Mouse (Mus musculus) urinary bladder, postnatal 10 days (tissue): Measurements from ENCODE around the gene Agtrap.
A peak's percentile ranks its signal among the peaks of the same experiment; 100 is the strongest.
"Not testable (repeated sequence)": the region's sequence is repeated elsewhere in the genome, so short reads cannot be mapped to it uniquely, and the experiment has no call there.

Experiments
- DNase-seq: peaks from one replicate; pipeline ENCODE4 v3.0.0; 2022; ENCODE audit warnings: low spot score

Gene Agtrap

GRCm38 (mm10) chr4:148087907-148088527 lies at the start of gene Agtrap:
Gene Agtrap (minus strand): TSS chr4:148088031.
- DNase-seq, result peak; percentile 87

- no peak for DNase-seq
Measured at GRCm38 (mm10) chr4:148137503-148137902, 49.7 kb upstream of the Agtrap start.

- no peak for DNase-seq
Measured at GRCm38 (mm10) chr4:148134988-148135387, 47.2 kb upstream of the Agtrap start.

- DNase-seq, result no peak
Measured at GRCm38 (mm10) chr4:148131497-148132081, 43.8 kb upstream of the Agtrap start.

GRCm38 (mm10) chr4:148130561-148131413 lies 43.0 kb upstream of the Agtrap start, which contains the start of gene Draxin:
Gene Draxin (minus strand): TSS chr4:148130698.
- no peak for DNase-seq

GRCm38 (mm10) chr4:148130133-148130532 lies 42.3 kb upstream of the Agtrap start, which contains the start of gene Mad2l2:
Gene Mad2l2 (plus strand): TSS chr4:148130384.
- no peak for DNase-seq

- DNase-seq, result no peak
Measured at GRCm38 (mm10) chr4:148128672-148129071, 40.8 kb upstream of the Agtrap start.

- DNase-seq, result no peak
Measured at GRCm38 (mm10) chr4:148128241-148128640, 40.4 kb upstream of the Agtrap start.

- no peak for DNase-seq
Measured at GRCm38 (mm10) chr4:148122694-148123066, 34.8 kb upstream of the Agtrap start.

- no peak for DNase-seq
Measured at GRCm38 (mm10) chr4:148121982-148122693, 34.3 kb upstream of the Agtrap start.

GRCm38 (mm10) chr4:148121362-148121761 lies 33.5 kb upstream of the Agtrap start:
- no peak for DNase-seq

- DNase-seq, result no peak
Measured at GRCm38 (mm10) chr4:148120555-148120954, 32.7 kb upstream of the Agtrap start.

- not testable (repeated sequence) for DNase-seq
Measured at GRCm38 (mm10) chr4:148119578-148119977, 31.7 kb upstream of the Agtrap start.

GRCm38 (mm10) chr4:148117392-148117791 lies 29.6 kb upstream of the Agtrap start:
- DNase-seq, result no peak

- DNase-seq, result no peak
Measured at GRCm38 (mm10) chr4:148116657-148117056, 28.8 kb upstream of the Agtrap start.

GRCm38 (mm10) chr4:148115467-148115866 lies 27.6 kb upstream of the Agtrap start:
- no peak for DNase-seq

GRCm38 (mm10) chr4:148114758-148115391 lies 27.0 kb upstream of the Agtrap start:
- DNase-seq, result peak; percentile 63

GRCm38 (mm10) chr4:148112519-148112918 lies 24.7 kb upstream of the Agtrap start:
- DNase-seq, result no peak

GRCm38 (mm10) chr4:148109215-148109614 lies 21.4 kb upstream of the Agtrap start:
- no peak for DNase-seq

GRCm38 (mm10) chr4:148108565-148109100 lies 20.8 kb upstream of the Agtrap start:
- no peak for DNase-seq

- DNase-seq, result no peak
Measured at GRCm38 (mm10) chr4:148107621-148108291, 19.9 kb upstream of the Agtrap start.
